Mouse (Mus musculus) intestine, postnatal 0 days (tissue): ENCODE data around the gene Wnt6. TPM values are rescaled to one million over a fixed set of nuclear protein-coding genes. Genes with fewer than 3 reads are reported as not detected.
A peak's percentile ranks its signal among the peaks of the same experiment; 100 is the strongest.

Source experiments
- ATAC-seq: fragments of 200-750 bp; cut with Nextera tagmentation; 2 replicates; pipeline ENCODE4 v1.8.0; 2017; ENCODE audit warnings: mild to moderate bottlenecking, moderate TSS enrichment, moderate library complexity
- H3K27ac ChIP-seq: fragments of 300-500 bp; sonication (generic); 2 replicates; pipeline ENCODE4 v1.5.1; 2014; ENCODE audit warnings: mild to moderate bottlenecking, low read depth, low read length, moderate library complexity
- H3K27me3 ChIP-seq: fragments of 300-500 bp; sonication (generic); replicated peaks from 2 replicates; pipeline ENCODE4 v1.6.1; 2014; ENCODE audit warnings: low read length, mixed read lengths; ENCODE audit not compliant: control insufficient read depth, insufficient read depth
- H3K36me3 ChIP-seq: fragments of 300-500 bp; sonication (generic); 2 replicates; pipeline ENCODE4 v1.6.1; 2014; ENCODE audit warnings: mild to moderate bottlenecking, moderate library complexity; ENCODE audit not compliant: control insufficient read depth, insufficient read depth
- H3K4me1 ChIP-seq: fragments of 300-500 bp; sonication (generic); replicated peaks from 2 replicates; pipeline ENCODE4 v1.6.1; 2014; ENCODE audit warnings: antibody characterized with exemption, low read length, mixed read lengths; ENCODE audit not compliant: control insufficient read depth, insufficient read depth
- H3K4me2 ChIP-seq: fragments of 300-500 bp; sonication (generic); replicated peaks from 2 replicates; pipeline ENCODE4 v1.6.1; 2014; ENCODE audit warnings: low read depth, mild to moderate bottlenecking, moderate library complexity
- H3K4me3 ChIP-seq: fragments of 300-500 bp; sonication (generic); 2 replicates; pipeline ENCODE4 v1.5.1; 2014; ENCODE audit warnings: low read depth, low read length
- H3K9ac ChIP-seq: fragments of 300-500 bp; sonication (generic); 2 replicates; pipeline ENCODE4 v1.6.1; 2014; ENCODE audit warnings: mild to moderate bottlenecking, low read depth, low read length
- H3K9me3 ChIP-seq: fragments of 300-500 bp; sonication (generic); 2 replicates; pipeline ENCODE4 v1.6.1; 2016; ENCODE audit warnings: mixed run types; ENCODE audit not compliant: control insufficient read depth
- CTCF ChIP-seq: sonication (generic); IDR thresholded peaks from 2 replicates; pipeline ENCODE4 v1.5.1; 2016; ENCODE audit warnings: low read depth, mild to moderate bottlenecking, control low read depth, antibody characterized with exemption, moderate library complexity
- WGBS: fragments of 180-500 bp; shearing (Covaris S2); extraction: QIAGEN DNeasy Blood & Tissue Kit; methylation state at CpG from one replicate; pipeline ENCODE4 v1.1.7; 2014; 5-methylcytosine and 5-hydroxymethylcytosine counted together
- polyA plus RNA-seq: library from polyadenylated mRNA; unstranded; fragments of >200 nt; fragmentation: Nextera tagmentation; extraction: Ambion mirVana; gene quantifications from 2 replicates; pipeline ENCODE4 v1.2.1, GENCODE M21; 2015

The Wnt6 gene
- polyA plus RNA-seq, 1 experiment from 2014 or later, result 0.66 TPM

- TF ChIP-seq CTCF, result no peak
- H3K9me3 ChIP-seq, result no peaks in the 10 kb centered on the region
- no peaks in the 10 kb centered on the region for H3K36me3 ChIP-seq
- no peaks in the 10 kb centered on the region for H3K4me1 ChIP-seq
- no peak overlapping the region for H3K4me3 ChIP-seq
- peaks cover 92% of the 10 kb centered on the region for H3K27me3 ChIP-seq
- H3K4me2 ChIP-seq, result no peak overlapping the region
- H3K27ac ChIP-seq, result no peak overlapping the region
- ATAC-seq, result no peak
- 23% methylated on average over 6 of the region's 6 CpGs for whole genome bisulfite sequencing
- no peak overlapping the region for H3K9ac ChIP-seq
Measured at GRCm38 (mm10) chr1:74801631-74802140, 30.0 kb downstream of the Wnt6 start.

- Histone ChIP-seq H3K27ac (no peak overlapping the region), H3K9me3 (no peaks in the 10 kb centered on the region), H3K4me1 (0 out of 2 replicates have a peak, but pooled peaks cover 4% of the 10 kb centered on the region), H3K4me2 (peak overlapping the region; percentile 71), H3K27me3 (peaks cover 96% of the 10 kb centered on the region), H3K36me3 (no peaks in the 10 kb centered on the region), H3K9ac (peak overlapping the region; percentile 11; the same call in 1 of the 2 replicates), H3K4me3 (peak overlapping the region; percentile 42)
- TF ChIP-seq CTCF, result peak; percentile 87
- ATAC-seq, result peak; percentile 78
- under 1% methylated on average over 57 of the region's 57 CpGs for WGBS
Measured at GRCm38 (mm10) chr1:74802795-74803656, 31.3 kb downstream of the Wnt6 start.

- Histone ChIP-seq H3K9ac (no peak overlapping the region), H3K27me3 (peaks cover 99% of the 10 kb centered on the region), H3K4me3 (no peak overlapping the region), H3K4me2 (no peak overlapping the region), H3K9me3 (no peaks in the 10 kb centered on the region), H3K36me3 (no peaks in the 10 kb centered on the region), H3K27ac (no peak overlapping the region), H3K4me1 (0 out of 2 replicates have a peak, but pooled peaks cover 4% of the 10 kb centered on the region)
- no peak for TF ChIP-seq CTCF
- WGBS, result 19% methylated on average over 10 of the region's 10 CpGs
- ATAC-seq, result no peak
Measured at GRCm38 (mm10) chr1:74804211-74804870, 32.6 kb downstream of the Wnt6 start.

GRCm38 (mm10) chr1:74805340-74805835, 33.7 kb downstream of the Wnt6 start:
- H3K9ac ChIP-seq, result no peak overlapping the region
- H3K4me2 ChIP-seq, result no peak overlapping the region
- 0 out of 2 replicates have a peak, but pooled peaks cover 4% of the 10 kb centered on the region for H3K4me1 ChIP-seq
- no peak for ATAC-seq
- no peaks in the 10 kb centered on the region for H3K36me3 ChIP-seq
- H3K9me3 ChIP-seq, result no peaks in the 10 kb centered on the region
- no peak for TF ChIP-seq CTCF
- peaks cover 96% of the 10 kb centered on the region for H3K27me3 ChIP-seq
- no peak overlapping the region for H3K27ac ChIP-seq
- no peak overlapping the region for H3K4me3 ChIP-seq
- WGBS, result 32% methylated on average over 4 of the region's 4 CpGs

- 35% methylated on average over 5 of the region's 5 CpGs for WGBS
- no peak for ATAC-seq
- TF ChIP-seq CTCF, result no peak
Measured at GRCm38 (mm10) chr1:74805843-74806242, 34.2 kb downstream of the Wnt6 start.

More at GRCm38 (mm10) chr1:74805843-74806242, 34.2 kb downstream of the Wnt6 start:
- no peaks in the 10 kb centered on the region for H3K9me3 ChIP-seq
- no peak overlapping the region for H3K27ac ChIP-seq
- H3K9ac ChIP-seq, result no peak overlapping the region
- peaks cover 91% of the 10 kb centered on the region for H3K27me3 ChIP-seq
- 0 out of 2 replicates have a peak, but pooled peaks cover 4% of the 10 kb centered on the region for H3K4me1 ChIP-seq
- no peaks in the 10 kb centered on the region for H3K36me3 ChIP-seq
- no peak overlapping the region for H3K4me2 ChIP-seq
- no peak overlapping the region for H3K4me3 ChIP-seq
